Mouse (Mus musculus): ENCODE results near the gene Tubgcp6. TPM values are rescaled to one million over a fixed set of nuclear protein-coding genes. Genes with fewer than 3 reads are reported as not detected.

The Tubgcp6 gene
- 10 to 100 TPM; 24.7 to 25.1 TPM for polyA plus RNA-seq (2017; shearing (Covaris generic))

DNA sequence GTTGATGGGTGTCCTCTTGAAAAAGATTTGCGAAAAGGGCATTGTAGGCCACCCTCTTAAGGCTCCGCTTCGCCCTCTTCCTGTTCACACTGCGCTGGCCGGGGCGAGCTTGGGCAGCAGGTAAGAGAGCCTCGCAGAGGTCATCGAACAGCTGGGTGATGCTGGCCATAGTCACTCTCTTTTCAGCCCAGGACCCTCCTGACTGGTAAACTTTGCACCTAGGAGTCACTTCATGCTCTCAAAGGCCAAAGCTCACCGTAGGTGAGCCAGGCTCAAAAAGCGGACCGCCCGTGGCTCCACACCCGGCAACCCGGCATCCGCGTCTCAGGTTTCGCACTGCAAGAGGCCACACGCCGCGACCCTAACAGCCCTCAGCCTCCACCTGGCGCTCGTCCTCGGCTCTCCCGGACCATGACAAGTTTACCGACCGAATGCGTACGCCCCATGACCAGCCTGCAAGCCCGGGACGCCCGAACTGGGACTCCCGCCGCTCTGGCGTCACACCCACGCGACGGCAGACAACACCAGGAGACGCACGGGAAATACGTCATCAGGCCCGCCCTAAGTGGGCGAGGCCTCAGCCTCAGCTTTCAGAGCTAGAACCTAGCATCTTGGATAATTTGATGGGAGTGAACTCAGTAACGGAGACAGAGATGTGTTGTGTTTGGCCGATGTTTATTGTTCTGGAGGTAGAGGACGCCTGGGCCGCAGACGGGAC lies at the start of gene Tubgcp6:
Gene Tubgcp6 (minus strand): TSS at position 464 of the 718 bp plus-strand sequence.

DNA sequence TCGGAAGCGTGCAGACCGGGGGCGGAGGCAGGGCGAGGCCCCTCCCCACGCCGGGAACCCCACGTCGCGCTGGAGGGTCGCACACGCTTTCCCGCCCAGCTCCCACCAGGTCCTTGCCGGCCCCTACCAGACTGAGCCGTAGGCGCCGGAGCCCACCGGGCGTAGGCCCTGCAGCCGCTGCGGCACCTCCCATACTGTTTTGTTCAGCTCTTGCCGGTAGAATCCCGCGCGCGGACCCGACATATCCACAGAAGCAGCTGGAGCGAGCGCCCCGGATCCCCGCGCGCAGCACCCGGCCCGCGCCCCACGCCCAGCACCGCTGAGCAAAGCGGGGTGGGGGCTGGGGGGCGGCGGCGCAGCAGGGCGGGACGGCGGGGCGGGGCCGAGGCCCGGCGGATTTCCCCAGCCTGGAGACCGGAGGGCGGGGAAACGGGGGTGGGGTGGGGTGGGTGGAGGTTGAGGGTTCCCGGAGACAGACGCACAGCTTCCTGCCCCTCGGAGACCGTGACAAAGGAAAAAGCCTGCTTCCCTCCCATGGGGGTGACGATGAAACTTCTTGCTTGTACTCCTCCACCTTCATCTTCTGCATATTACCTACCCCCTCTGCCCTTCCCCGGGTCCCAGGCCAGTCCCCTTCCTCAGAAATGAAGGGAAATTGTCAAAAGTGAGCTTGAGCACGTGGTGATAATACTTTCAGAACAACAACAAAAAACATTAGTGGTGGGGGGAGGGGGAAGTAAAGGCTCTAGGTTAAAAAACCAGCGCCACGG lies 26.5 kb upstream of the Tubgcp6 start, which contains the start of gene Mapk11:
Gene Mapk11 (minus strand): TSS at position 358 of the 770 bp plus-strand sequence.

DNA sequence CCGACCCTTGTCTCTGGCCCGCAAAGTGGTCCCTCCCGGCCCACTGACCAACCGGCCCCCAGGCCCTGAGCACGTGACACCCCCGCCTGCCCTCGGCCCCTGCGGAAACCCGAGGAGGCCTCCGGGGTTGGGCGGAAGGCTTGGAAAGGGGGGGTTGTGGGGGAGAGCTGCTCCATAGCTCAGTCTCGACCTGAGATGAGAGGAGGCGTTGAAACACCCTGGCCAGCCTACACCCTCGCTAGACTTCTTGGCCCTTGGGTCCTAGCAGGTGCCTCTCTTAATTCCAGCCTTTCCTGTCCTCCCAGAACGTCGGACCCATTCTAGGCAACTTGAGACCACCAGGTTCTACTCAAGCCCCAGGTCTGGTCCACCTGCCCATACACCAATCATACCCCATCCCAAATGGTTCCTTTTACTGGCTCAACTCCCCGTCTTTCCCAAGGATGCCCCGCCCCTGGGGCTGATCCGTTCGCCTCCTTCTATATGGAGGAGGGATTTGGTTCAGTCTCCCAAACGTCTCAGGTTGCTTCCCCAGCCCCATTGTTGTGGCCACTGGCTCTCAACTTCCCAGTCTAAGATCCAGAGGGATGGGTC lies 17.8 kb upstream of the Tubgcp6 start, which contains the start of gene Mapk12:
Gene Mapk12 (minus strand): TSS at position 45 of the 594 bp plus-strand sequence.

DNA sequence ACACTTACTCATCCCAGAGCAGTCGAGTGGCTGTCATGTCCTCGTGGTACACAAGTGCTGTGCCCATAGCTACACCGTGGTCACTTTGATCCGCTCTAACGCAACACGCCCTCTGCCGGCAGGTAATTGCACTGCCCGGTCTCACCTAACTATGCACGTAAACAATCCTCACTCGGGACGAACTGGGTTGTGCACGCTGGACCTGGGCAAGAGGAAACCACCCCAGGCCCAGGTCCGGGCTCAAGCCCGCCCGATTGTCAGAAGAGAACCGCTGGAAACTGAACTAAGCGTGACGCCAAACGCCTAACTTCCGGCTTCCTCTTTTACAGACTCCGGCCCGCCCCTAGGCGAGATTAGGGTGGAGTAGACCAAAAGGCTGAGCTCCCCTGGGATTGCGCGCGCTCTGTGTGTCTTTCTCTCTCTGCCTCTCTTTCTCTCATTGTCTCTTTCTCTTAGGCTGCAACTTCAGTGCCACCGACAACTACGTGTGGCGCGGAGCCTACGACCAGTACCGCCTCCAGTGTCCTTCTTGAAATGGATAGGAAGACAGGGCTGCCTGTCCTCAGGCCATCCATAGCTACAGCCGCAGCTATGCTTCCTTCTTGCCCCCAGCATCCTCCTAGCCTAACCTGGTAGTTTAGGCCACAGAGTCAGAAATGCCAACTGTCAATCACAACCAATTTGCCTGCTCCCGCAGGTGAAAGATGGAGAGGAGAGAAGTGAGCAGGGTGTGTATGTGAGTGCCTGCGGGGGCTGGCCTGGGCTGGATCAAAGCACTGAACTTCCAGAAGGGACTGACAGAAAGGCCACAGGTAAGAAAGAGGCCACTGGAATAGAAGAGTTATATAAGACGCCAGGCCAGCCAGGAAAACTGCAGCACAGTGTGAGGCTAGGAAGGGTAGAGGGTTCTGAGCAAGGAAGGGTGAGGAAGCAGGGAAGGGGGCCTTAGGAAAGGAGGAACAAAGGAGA lies 5.8 kb upstream of the Tubgcp6 start, which contains the start of gene Hdac10:
Gene Hdac10 (minus strand): TSS at position 319 of the 969 bp plus-strand sequence.

DNA sequence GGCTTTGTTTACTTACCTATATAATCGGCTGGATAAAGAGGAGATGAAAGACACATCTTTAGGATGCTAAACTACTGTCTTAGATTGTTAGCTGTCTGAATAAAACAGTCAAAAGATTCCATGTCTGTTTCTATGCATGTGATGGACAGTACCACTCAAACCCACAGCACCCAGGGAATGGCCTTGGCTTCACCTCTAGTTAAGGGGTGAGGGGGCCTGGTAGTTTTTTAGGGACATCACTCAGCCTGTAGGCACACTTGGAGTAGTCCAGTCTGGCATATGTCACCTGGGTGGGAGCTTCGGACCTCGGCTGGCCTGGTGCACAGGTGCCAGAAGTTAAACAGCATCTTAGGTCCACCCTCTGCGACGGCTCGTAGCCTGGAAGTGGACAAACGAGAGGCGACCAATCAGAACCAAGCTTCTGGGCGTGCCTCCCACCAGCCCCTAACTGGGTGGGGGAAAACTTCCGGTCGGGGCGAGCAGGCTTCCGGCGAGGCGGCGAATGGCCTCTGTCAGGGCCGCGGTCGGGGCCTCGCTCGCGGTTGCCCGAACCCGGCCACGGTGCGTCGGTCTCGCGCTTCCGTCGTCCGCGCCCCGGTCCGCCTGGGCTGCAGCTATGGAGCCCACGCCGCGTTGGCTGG lies 34.2 kb downstream of the Tubgcp6 start, which contains the start of gene Selenoo:
Gene Selenoo (plus strand): TSS at position 478 of the 641 bp plus-strand sequence.

DNA sequence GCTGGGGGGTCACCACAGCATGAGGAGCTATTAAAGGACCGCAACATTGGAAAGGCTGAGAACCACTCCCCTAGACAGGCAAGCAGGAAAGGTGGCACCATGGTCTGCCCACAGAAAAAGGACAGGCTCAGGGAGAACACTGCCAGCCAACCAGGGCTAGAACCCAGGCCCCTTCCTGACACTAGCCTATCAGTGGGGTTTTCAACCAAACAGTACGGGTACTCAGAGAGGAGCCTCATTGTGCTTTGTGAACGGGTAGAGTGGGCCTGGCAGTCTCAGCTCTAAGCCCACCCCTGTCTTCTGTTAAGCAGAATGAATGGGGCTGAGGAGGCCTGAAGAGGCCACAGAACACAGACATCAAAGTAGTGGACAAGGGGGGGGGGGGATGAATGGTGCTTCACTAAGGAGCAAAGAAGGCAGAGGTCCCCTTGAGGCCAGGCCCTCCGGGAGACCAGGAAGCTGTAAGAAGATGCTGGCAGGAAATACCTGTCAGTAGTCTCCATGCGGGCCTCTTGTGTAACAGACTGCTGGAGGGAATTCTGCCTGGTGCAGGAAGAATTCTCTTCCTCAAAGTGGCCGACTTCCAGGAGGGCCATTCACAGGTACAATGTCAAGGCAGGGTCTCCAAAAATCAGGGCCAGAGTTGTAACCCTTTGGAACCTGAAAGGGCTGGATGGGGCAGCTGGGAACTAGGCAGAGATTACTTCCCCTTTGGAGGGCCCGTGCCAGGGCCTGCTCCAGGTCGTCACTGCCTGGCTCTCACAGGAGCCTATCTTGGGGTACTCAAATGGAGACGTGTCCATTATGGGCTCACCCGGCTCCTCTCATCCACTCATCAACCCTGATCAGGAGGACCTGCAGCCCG lies 48.1 kb downstream of the Tubgcp6 start, which contains the start of gene Trabd:
Gene Trabd (plus strand): TSS at position 512 of the 865 bp plus-strand sequence.

DNA sequence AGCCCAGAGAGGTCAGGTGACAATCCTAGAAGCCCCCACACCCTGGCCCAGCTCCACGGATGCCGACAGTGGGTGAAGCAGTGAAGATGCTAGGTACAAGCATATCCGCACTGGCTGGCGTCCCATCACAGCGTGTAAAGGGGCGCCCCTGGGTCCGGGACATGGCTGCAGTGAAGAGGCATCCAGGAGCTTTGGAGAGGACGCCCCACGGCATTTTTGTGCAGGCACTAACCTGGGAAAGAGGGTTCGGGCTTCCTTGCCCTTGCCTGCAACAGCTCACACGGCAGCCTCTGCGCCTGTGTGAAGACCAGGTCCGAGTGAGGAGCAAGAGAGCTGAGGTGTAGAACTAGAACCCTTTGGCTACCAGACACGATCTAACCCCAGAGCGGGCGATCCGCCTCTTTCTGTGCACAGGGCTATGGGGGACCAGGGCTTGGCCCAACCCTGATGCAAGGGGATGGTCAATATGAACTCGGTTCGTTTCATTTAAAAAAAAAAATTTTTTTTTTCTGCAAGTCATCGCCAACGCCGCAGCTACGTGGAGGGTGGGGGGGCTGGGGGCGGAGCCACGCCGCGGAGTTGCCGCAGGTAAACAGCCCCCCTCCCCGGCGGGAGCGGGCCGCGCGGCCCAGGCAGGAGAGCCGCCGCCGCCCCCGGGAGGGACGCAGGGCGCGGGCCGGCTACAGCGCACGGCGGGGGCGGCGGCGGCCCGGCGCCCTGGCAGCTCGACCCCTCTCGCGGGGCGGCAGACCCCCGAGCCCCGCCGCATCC lies 63.6 kb downstream of the Tubgcp6 start, which contains the start of gene Panx2:
Gene Panx2 (plus strand): TSS at position 574 of the 771 bp plus-strand sequence.

Other genes starting within 250 kb of the Tubgcp6 start
- gene Ttll8, start 168.7 kb downstream of the Tubgcp6 start, polyA plus RNA-seq (2017; shearing (Covaris generic)), result not detected
- under 1 TPM in 1 of 2 experiments, not detected in 1; 0.18 TPM for gene Mlc1, start 144.1 kb downstream of the Tubgcp6 start, polyA plus RNA-seq (2017; shearing (Covaris generic))
- under 1 TPM; 0.13 to 0.84 TPM for gene Mov10l1, start 140.2 kb downstream of the Tubgcp6 start, polyA plus RNA-seq (2017; shearing (Covaris generic))
- gene Panx2, start 63.4 kb downstream of the Tubgcp6 start, polyA plus RNA-seq (2017; shearing (Covaris generic)), result 1 to 10 TPM in 1 of 2 experiments, under 1 TPM in 1; 0.88 to 1.2 TPM
- 10 to 100 TPM; 86.7 to 98.2 TPM for gene Trabd, start 48.0 kb downstream of the Tubgcp6 start, polyA plus RNA-seq (2017; shearing (Covaris generic))
- gene Selenoo, start 34.0 kb downstream of the Tubgcp6 start, polyA plus RNA-seq (2017; shearing (Covaris generic)), result 10 to 100 TPM; 53.0 to 58.7 TPM
- gene Hdac10, start 5.6 kb upstream of the Tubgcp6 start, polyA plus RNA-seq (2017; shearing (Covaris generic)), result 10 to 100 TPM; 55.7 to 63.3 TPM
- gene Mapk12, start 17.6 kb upstream of the Tubgcp6 start, polyA plus RNA-seq (2017; shearing (Covaris generic)), result 10 to 100 TPM in 1 of 2 experiments, 1 to 10 TPM in 1; 8.4 to 18.8 TPM
- gene Mapk11, start 26.5 kb upstream of the Tubgcp6 start, polyA plus RNA-seq (2017; shearing (Covaris generic)), result 100 to 1,000 TPM in 1 of 2 experiments, 10 to 100 TPM in 1; 50.7 to 111 TPM
- 1 to 10 TPM; 2.3 to 6.2 TPM for gene Plxnb2, start 57.7 kb upstream of the Tubgcp6 start, polyA plus RNA-seq (2017; shearing (Covaris generic))
- 10 to 100 TPM; 36.9 to 42.4 TPM for gene Dennd6b, start 73.4 kb upstream of the Tubgcp6 start, polyA plus RNA-seq (2017; shearing (Covaris generic))
- gene Ppp6r2, start 88.4 kb upstream of the Tubgcp6 start, polyA plus RNA-seq (2017; shearing (Covaris generic)), result 10 to 100 TPM; 19.8 to 22.8 TPM
- 100 to 1,000 TPM; 183 to 186 TPM for gene Sbf1, start 192.2 kb upstream of the Tubgcp6 start, polyA plus RNA-seq (2017; shearing (Covaris generic))
- not detected for gene Adm2, start 199.6 kb upstream of the Tubgcp6 start, polyA plus RNA-seq (2017; shearing (Covaris generic))
- not detected for gene Miox, start 211.3 kb upstream of the Tubgcp6 start, polyA plus RNA-seq (2017; shearing (Covaris generic))
- 10 to 100 TPM; 57.0 to 69.5 TPM for gene Lmf2, start 232.5 kb upstream of the Tubgcp6 start, polyA plus RNA-seq (2017; shearing (Covaris generic))
- 100 to 1,000 TPM; 139 to 146 TPM for gene Ncaph2, start 232.6 kb upstream of the Tubgcp6 start, polyA plus RNA-seq (2017; shearing (Covaris generic))